Mouse (Mus musculus) liver, adult (tissue): ENCODE measurements around the gene Gm7544.
"Not testable (repeated sequence)": the region's sequence is repeated elsewhere in the genome, so short reads cannot be mapped to it uniquely, and the experiment has no call there.

Experiments used
- GATA4 ChIP-seq: IDR thresholded peaks from 2 replicates; pipeline ENCODE4 v1.6.1; 2014; ENCODE audit warnings: mild to moderate bottlenecking, low read length; ENCODE audit not compliant: insufficient replicate concordance

Gm7544 gene

DNA sequence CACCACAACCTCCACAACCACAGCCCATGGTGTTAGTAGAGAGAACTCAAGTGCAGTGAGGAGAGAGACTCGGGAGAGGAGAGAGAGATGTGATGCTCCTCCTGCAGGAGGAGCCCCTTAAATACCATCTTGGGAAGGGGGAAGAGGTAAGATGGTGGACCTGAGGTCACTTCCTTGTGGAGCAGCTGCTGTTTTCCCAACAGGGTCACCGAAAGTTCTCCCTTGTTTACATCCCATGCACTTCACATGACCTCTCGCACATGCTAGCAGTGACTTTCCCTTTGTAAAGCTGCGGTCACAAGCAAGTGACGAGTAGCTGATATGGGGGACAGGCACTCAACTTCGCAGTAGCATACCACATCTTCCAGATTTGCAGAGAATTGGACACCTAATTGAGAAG lies 12.5 kb downstream of the Gm7544 start, which contains the start of gene A030003K21Rik:
A030003K21Rik (minus strand) TSS at position 94 of the 400 bp plus-strand sequence.
- TF ChIP-seq GATA4 = not testable (repeated sequence)

DNA sequence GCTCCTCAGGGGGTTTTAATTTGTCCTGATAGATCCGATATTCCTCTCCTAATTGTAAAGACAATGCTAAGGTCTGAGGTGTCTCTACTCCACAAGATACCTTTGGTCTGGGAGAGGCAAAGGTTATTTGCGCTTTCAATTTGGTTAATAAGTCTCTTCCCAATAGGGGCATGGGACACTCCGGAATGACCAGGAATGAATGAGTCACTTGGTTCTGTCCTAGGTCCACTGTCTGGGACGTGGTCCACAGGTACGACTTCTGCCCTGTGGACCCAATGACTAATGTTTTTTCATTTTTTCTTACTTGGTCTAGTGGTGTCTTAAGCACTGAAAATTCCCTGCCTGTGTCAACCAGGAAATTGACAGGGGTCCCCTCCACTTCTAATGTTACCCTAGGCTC lies 17.1 kb downstream of the Gm7544 start:
- TF ChIP-seq GATA4 = no peak

DNA sequence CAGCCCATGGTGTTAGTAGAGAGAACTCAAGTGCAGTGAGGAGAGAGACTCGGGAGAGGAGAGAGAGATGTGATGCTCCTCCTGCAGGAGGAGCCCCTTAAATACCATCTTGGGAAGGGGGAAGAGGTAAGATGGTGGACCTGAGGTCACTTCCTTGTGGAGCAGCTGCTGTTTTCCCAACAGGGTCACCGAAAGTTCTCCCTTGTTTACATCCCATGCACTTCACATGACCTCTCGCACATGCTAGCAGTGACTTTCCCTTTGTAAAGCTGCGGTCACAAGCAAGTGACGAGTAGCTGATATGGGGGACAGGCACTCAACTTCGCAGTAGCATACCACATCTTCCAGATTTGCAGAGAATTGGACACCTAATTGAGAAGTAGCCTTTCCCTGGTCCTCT lies 24.5 kb downstream of the Gm7544 start, which contains the start of gene Gm6217:
Gm6217 (minus strand) TSS at position 74 of the 400 bp plus-strand sequence.
- not testable (repeated sequence) for TF ChIP-seq GATA4

DNA sequence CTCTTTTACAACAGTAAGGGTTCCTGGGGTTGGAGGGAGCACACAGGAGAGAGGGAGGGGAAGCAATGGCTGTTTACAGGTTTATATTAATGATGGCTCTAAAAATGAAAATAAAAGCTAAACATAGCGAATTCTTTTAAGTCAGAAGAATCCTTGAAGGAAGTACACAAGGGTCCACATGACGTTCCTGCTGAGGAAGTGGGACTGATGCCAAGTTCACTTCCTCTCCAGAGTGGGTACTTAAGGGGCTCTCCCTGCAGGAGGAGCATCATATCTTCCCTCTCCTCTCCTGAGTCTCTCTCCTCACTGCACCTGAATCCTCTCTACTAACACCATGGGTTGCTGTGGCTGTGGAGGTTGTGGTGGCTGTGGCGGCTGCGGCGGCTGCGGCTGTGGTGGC lies 31.2 kb downstream of the Gm7544 start, which contains the start of gene A030014E15Rik:
A030014E15Rik (plus strand) TSS at position 268 of the 400 bp plus-strand sequence.
- no peak for TF ChIP-seq GATA4

DNA sequence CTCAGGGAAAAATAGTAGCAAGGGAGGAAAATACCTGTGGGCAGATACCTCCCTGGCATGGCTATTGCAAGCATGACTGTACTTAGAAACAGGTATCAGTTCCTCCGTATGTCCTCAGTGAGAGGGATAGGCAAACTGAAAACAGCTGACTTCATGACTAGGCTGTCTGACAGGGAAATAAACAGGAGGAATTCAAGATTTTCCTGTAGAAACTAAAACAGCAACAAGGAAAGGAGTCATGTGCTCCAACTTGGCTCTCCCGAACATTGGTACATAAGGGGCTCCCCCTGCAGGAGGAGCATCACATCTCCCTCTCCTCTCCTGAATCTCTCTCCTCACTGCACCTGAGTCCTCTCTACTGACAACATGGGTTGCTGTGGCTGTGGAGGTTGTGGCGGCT lies 42.8 kb downstream of the Gm7544 start, which contains the start of gene A030005L19Rik:
A030005L19Rik (plus strand) TSS at position 301 of the 400 bp plus-strand sequence.
- TF ChIP-seq GATA4 = no peak

DNA sequence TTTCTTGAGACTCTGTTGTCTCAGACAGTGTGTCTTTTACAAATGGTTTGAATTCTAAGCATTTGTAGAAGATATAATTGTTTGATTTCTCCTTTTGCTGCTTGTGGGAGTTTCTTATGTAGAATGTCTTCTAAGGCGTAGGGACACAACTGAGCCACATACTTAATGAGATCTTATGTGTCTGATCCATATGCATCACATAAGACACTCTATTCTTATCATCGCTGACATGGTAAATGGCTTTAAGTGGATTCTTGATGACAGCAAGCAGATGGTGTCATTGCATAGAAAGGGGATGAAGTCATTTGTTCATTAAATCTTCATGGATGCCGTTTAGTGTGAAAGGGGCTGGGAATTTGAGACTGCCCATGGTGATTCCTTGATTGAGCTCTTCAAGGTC lies 49.9 kb downstream of the Gm7544 start:
- TF ChIP-seq GATA4 = no peak
